Mouse (Mus musculus): ENCODE measurements around the gene Hint3.
"Not testable (repeated sequence)": the region's sequence is repeated elsewhere in the genome, so short reads cannot be mapped to it uniquely, and the experiment has no call there.

Gene Hint3

DNA sequence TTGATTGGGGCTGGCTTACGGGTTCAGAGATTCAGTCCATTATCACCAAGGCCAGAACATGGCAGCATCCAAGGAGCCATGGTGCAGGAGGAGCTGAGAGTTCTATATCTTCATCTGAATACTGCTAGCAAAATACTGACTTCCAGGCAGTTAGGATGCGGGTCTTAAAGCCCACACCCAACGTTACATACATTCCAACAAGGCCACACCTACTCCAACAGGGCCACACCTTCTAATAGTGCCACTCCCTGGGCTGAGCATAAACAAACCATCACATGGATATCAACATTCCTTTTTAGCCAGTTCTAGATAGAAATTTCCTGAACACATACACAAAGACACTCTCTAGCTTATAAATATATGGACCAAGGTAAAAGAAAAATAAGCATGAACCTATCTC lies at the start of gene Hint3:
Hint3 (minus strand) TSS at position 120 of the 400 bp plus-strand sequence.
- DNase-seq (ENCODE audit: low read depth in 2 of 2, low spot score in 2 of 2), result no peak

DNA sequence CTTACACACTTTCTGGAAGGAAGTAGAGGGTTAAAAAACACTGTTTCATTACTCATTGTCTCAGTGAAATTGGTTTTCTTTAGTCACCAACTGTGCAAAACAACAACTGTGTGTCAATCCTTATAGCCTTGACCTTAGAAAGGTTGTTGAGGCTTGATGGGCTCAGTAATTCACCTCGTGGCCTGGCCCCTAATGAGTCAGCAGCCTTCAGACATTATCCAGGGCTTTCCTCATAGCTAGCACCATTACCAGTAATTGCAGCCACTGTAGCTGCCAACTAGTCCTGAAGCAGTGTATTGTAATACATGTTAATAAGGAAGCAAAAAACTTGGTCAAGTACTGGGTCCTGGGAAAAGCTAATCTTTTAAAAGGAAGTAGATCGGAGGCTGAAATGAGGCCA lies 48.6 kb upstream of the Hint3 start:
- no peak for DNase-seq (ENCODE audit: low read depth in 2 of 2, low spot score in 2 of 2)

- no peak for DNase-seq (ENCODE audit: low read depth in 2 of 2, low spot score in 2 of 2)
Measured at GRCm38 (mm10) chr10:30674825-30675224, 45.4 kb upstream of the Hint3 start.

GRCm38 (mm10) chr10:30666580-30666979 lies 37.1 kb upstream of the Hint3 start:
- no peak for DNase-seq (ENCODE audit: low read depth in 2 of 2, low spot score in 2 of 2)

DNA sequence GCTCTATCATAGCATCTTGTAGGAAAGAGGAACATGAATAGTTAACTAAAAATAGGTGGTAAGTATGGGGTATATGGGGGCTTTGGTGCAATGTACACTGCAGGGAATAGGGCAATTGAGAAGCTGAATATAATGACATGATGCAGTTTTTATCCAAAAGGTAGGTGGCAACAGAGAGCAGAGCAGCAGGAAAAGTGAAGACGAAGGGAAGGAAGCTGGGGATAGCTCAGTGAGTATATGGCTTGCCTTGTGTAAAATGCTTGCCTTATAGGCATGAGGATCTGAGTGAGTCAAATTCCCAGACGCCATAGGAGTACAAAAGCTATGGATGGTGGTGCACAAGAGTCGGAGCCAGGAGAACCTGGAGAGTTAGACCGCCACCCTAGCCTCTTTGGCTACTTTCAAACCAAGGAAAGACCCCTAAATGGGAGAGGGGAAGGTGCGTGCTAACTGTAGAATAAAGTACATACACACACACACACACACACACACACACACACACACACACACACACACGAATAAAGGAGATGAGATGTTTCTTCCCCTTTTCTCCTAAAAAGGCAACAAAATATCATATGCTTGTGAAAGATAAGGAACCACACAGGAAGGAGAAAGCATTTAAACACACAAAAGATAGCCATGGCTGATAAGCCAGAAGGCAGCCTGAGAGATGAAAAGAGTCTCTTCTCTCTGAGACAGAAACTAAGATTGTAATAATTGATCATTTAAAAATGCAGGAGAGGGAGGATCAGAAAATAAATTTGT lies 31.3 kb upstream of the Hint3 start:
- no peak for DNase-seq (ENCODE audit: low read depth in 2 of 2, low spot score in 2 of 2)

GRCm38 (mm10) chr10:30655655-30656054 lies 26.2 kb upstream of the Hint3 start:
- DNase-seq (ENCODE audit: low read depth in 2 of 2, low spot score in 2 of 2), result peak; percentile 1 to 28

- no peak for DNase-seq (ENCODE audit: low read depth in 2 of 2, low spot score in 2 of 2)
Measured at GRCm38 (mm10) chr10:30647681-30648080, 18.2 kb upstream of the Hint3 start.

- no peak for DNase-seq (ENCODE audit: low read depth in 2 of 2, low spot score in 2 of 2)
Measured at GRCm38 (mm10) chr10:30638216-30638615, 8.8 kb upstream of the Hint3 start.

DNA sequence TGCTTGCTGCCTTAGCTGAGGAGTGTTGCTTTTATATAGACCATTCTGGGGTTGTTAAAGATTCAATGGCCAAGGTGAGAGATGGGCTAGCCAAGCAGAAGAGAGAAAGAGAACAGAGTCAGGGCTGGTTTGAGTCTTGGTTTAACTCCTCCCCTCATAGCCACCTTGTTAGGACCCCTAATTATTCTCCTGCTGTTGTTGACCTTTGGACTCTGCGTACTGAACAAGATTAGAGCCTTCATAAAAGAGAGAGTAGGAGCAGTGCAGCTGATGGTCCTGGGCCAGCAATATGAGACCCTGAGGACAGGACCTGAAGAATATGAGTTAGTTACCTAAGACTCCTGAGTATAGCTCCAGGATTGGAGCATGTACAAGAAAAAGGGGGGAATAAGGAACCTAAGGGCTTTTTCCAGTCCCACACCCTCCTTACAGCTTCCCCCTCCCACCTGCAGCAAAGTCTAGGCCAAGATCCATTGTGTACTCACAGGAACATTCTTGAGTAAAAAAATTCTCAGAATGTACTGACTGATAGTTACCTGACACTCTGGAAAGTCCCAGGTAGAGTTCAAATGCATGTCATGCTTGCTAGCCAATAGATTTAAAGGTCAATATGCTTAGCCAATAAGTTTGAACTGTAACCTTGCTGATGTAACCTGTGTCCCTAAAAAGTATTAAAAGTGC lies 7.2 kb upstream of the Hint3 start:
- DNase-seq (ENCODE audit: low read depth in 2 of 2, low spot score in 2 of 2), result not testable (repeated sequence)

DNA sequence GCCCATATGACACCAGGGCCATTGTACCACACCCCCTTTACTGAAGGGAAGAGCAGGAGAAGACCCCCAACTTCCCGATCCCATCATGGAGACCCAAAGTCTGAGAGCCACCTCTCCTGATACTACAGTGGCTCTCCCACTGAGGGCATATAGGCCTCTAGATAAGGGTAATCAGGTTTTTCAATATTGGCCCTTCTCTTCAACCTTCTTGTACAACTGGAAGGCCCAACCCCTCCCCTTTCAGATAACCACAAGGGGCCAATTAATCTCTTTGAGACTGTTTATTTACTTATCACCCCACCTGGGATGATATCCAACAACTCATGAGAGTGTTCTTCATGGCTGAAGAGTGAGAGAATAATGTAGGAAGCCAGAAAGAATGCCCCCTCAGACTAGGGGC lies 3.3 kb upstream of the Hint3 start:
- DNase-seq (ENCODE audit: low read depth in 2 of 2, low spot score in 2 of 2), result no peak

DNA sequence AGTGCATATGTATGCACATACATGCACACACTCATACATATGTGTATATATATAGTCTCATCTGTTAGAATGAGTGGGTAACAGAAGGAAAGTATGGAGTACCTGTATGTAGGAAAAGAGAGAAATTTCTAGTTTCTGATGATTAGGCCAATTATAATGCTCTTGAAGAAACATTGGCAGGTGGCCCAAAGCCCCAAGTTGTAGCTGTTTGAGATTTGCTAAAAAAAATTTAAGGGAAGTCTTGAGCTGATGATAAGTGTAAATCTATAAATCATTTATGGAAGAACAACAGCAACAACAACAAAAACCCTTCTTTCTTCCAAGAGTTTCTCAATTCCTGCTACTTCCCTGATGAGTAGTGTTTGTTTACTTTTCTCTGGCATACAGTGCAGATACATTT lies 545 bp upstream of the Hint3 start:
- DNase-seq (ENCODE audit: low read depth in 2 of 2, low spot score in 2 of 2), result no peak

DNA sequence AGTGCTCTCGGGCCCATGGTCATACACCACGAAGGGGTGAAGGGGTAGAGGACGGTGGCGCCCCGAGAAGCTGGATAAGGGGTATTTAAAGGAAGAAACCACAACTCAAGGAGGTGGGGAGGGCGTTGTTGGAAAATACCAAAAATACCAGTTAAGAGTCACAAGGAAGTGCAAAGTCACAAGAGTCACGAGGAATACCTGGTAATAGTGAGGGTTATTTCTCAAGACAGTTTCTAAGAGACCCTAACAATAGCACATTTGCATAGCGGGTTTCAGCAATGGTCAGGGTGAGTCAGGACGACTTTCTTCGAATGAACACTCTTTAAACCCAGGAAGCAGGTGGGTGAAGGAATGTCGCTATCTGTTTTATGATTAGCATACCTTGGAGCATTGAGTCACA lies 988 bp downstream of the Hint3 start:
- not testable (repeated sequence) for DNase-seq (ENCODE audit: low read depth in 2 of 2, low spot score in 2 of 2)

DNA sequence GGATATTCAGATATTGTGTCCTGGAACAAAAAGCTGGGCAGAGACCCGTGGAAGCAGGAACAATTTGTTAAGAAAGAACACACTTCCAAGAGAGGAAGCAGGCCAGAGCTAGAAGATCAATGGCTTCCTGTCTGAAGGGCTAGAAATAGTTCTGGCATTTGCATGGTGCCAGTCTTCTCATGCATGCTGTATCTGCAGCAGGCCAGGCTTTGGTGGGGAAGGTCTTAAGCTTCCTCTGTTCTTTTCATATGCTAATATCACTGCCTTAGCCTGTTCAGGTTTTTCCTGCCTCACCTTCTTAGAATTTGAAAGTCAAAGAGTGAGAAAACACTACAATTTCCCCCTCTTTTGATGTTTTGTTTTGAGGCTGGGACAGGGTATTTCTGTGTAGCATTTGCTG lies 1.9 kb downstream of the Hint3 start:
- no peak for DNase-seq (ENCODE audit: low read depth in 2 of 2, low spot score in 2 of 2)

- DNase-seq (ENCODE audit: low read depth in 2 of 2, low spot score in 2 of 2), result no peak
Measured at GRCm38 (mm10) chr10:30624161-30625019, 5.0 kb downstream of the Hint3 start.

DNA sequence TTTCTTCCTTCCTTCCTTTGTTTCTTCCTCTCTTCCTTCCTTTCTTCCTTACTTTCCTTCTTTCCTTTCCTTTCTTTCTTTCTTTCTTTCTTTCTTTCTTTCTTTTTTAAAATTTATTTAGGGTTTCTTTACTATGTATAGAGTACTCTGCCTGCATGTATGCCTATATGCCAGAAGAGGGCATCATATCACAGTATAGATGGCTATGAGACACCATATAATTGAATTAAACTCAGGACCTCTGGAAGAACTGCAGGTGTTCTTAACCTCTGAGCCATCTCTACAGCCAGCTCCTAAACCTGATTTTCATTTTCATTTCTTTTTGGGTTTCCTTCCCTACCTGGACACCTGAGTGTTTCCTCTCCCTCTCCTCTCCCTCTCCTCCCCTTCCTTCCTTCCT lies 6.5 kb downstream of the Hint3 start:
- DNase-seq (ENCODE audit: low read depth in 2 of 2, low spot score in 2 of 2), result no peak

- no peak for DNase-seq (ENCODE audit: low read depth in 2 of 2, low spot score in 2 of 2)
Measured at GRCm38 (mm10) chr10:30618918-30619210, 10.6 kb downstream of the Hint3 start.

DNA sequence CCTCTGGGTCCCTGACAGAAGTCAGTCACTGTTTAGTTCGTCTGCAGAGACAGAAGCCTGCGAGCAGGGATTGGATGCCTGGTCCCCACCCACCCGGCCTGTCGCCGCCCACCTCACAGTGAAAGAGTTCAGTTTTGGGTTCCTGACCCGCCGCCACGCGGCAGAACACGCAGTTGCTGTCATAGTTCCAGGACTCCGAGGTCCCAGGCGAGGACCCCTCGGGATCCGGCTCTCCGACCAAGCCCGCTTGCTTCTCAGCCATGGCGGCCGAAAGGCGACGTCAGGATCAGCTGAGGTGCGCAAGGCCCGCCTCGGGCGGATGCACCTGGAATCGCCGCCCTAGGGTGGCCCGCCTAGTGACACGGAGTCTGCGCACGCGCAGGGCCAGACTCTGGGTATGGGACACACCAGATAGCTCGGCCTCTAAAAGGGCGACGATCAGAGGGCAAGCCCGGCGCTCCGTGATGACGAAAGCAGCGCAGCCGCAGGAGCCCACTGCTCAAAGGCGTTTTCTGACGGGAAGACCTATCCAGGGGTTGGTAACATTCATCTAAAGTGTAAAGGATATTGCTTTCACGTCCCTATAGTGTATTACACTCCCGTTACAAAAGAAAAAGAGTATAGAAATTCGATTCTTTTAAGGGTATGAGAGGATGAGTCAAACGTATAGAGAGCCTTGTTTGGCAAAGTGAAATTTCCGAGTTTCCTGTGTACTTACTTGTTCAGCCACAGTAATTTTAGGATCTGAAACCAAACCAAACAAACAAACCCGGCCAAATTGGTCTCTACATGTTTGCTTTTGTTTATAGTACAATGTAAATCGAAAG lies 11.1 kb downstream of the Hint3 start:
- peak; percentile 96 to 98 for DNase-seq (ENCODE audit: low read depth in 2 of 2, low spot score in 2 of 2)

DNA sequence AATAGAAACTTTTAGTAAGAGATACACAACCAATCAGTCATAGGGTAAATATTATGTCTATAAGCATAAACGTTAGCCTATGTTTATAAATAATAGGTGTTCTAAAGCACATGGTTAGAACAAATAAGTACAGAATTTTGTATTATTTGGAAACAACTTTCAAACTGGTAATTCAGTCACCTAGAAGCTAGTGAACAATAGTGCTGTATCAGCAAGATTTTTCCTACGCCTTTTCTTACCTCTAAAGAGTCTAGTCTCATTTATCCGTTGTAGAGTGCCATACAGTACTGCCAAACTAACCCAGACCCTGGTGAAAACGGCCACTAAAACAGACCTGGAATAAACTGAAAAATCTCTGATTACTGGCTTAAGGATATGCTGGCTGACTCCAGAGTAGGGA lies 16.4 kb downstream of the Hint3 start:
- no peak for DNase-seq (ENCODE audit: low read depth in 2 of 2, low spot score in 2 of 2)

GRCm38 (mm10) chr10:30609614-30610013 lies 19.8 kb downstream of the Hint3 start:
- no peak for DNase-seq (ENCODE audit: low read depth in 2 of 2, low spot score in 2 of 2)

DNA sequence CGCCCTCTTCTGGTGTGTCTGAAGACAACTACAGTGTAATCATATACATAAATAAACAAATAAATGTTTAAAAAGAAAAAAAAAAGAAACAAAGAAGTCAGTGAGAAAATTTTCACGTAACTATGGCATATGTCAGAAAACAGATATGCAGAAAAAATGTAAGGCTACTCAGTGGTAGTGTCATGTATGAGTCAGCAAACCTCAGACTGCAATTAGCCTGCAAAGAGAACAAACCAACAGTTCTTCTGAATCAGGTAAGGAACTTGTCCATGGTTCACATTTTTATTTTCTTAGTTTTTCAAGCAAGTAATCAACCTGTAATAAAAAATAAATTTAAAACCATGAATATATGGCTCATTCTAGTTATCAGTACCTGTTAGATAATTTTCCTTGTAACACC lies 21.3 kb downstream of the Hint3 start:
- DNase-seq (ENCODE audit: low read depth in 2 of 2, low spot score in 2 of 2), result no peak

DNA sequence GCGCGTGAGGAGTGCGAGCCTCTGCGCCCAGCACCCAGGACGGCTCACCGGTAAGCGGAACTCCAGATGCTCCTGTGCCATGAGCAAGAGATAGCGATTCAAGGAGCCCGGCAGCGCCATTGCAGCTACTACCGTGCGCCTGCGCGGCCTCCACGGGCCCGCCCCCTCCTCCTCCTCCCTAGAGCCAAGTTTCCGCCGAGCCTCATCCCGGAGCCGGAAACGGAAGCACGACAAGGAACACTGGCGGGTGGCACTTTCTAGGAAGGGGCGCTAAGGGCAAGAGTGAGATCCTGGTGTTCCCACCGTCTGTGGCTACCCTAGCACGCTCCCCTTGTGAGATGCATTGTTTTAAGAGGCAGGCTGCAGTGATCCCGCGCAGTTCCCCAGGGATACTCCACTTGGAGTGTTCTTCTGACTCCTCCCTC lies 28.9 kb downstream of the Hint3 start, which contains the start of gene Trmt11:
Trmt11 (minus strand) TSS at position 208 of the 425 bp plus-strand sequence.
- DNase-seq (ENCODE audit: low read depth in 2 of 2, low spot score in 2 of 2), result peak; percentile 68 to 76

Data from CD8-positive naive resting alpha-beta T cell, adult 2 months (primary cell).